Mouse (Mus musculus): ENCODE measurements around the gene Rcn3.

Rcn3 gene

GRCm38 (mm10) chr7:45048001-45048890 is 43.8 kb downstream of the Rcn3 start:
- no peak for DNase-seq (ENCODE audit: low spot score)

- no peak for DNase-seq (ENCODE audit: low spot score)
These were observed 44.5 kb downstream of the Rcn3 start for GRCm38 (mm10) chr7:45047491-45047890.

DNA sequence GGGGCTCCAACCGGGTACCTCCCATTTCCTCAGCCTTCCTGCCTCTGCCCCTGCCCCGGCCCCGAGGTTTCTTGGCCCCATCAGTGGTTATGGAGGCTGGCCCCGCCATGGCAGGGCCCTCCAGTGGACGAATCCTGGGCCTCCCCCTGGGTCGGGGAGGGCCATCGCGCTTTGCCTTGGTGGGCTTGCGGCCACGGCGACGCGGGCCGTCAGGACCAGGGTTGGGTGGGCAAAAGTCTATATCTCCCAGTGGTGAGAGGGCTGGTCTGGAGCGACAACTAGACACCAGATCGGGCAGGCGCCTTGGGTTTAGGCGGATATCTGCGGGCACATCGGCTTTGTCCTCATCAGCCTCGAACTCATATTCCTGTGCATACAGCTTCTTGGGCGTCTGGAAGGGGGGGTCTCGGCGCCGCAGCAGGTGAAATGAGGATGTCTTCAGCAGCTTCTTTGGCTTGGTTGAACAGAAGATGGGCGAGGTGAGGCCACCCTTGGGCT is 45.1 kb downstream of the Rcn3 start:
- no peak for DNase-seq (ENCODE audit: low spot score)

GRCm38 (mm10) chr7:45045741-45046140 is 46.3 kb downstream of the Rcn3 start:
- no peak for DNase-seq (ENCODE audit: low spot score)

DNA sequence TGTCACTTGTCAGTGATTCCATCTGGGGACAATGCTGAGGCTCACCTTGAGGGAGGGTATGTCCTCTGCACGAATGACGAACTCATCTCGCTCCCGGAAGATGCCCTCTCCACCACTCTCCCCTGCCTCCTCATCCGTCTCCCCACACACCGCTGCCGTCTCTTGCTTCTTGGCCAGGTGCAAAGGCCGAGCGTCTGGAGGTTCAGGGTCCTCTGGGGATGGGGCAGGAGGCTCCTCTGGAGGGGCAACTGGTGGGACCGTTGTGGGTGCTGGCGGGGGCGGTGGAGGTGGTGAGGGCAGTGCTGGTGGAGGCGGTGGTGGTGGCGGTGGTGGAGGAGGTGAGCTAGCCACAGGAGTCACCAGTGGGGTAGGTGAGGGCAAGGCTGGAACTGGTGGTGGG is 48.7 kb downstream of the Rcn3 start:
- DNase-seq (ENCODE audit: low spot score), result no peak

DNA sequence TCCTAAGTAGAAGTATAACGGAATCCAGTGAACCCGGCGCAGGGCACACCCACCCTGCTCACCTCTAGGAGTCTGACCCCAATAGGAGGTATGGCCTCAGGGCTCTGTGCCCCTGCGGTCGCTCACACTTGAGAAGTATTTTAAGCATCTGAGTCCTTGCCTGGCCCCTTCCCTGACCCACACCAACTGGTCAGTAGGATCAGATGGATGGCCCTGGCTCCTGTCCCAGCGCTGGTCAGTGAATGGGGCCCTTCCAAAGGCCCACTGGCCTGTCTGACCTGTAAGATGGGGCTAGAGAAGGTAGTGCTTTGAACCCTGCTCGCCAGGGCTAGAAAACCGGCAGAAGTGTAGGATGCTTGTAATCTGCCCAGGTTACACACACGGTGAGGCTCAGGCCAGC is 51.2 kb downstream of the Rcn3 start:
- no peak for DNase-seq (ENCODE audit: low spot score)

- no peak for DNase-seq (ENCODE audit: low spot score)
These were observed 53.6 kb downstream of the Rcn3 start for GRCm38 (mm10) chr7:45038411-45038810.

- no peak for DNase-seq (ENCODE audit: low spot score)
These were observed 54.2 kb downstream of the Rcn3 start for GRCm38 (mm10) chr7:45037720-45038361.

DNA sequence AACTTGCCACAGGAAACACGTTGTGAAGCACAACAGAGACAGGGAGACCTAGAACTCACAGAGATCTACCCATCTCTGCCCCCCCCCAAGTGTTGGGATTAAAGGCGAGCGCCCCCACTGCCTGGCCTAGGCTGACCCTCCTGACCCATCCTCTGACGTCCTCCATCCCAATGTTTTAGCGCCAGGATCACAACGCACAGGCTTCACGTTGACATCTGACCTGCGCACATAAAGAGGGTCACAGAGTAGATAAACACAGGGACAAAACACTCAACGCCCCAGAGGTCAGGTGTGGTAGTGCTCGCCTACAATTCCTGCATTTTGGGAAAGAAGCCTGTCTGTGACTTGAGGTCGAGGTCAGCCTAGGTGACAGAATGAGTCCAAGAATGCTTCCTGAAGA is 55.3 kb downstream of the Rcn3 start:
- no peak for DNase-seq (ENCODE audit: low spot score)

- no peak for DNase-seq (ENCODE audit: low spot score)
These were observed 56.4 kb downstream of the Rcn3 start for GRCm38 (mm10) chr7:45035631-45036030.

DNA sequence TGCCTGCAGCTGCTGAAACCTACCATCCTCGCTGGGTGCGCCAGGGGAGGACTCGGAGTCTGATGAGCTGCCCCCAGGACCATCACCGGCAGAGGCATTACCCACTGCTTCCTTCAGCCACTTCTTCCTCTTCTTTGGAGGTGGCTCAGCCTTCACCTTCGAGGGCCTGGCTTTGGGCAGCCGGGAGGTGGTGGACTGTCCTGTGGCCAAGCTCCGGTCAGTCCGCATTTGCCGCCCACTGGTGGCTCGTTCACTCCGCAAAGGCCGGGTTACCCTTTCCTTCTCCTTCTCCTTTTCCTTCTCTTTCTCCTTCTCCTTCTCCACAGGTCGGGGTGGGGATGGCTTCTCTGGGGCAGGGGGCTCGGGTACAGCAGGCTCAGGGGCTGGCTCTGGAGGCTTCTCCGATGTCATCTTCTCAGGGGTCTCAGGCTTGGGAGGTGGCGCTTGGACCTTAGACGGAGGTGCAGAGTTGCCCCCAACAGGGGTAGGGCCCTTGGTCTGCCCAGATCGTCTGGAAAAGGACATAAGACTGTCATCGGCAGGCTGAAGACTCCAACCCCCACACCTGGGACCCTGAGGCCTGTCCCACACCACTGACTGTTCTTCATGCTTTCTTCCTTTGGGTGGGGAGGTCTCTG is 58.2 kb downstream of the Rcn3 start:
- DNase-seq (ENCODE audit: low spot score), result no peak

Measured in ovary, postnatal 10 days (tissue).